Mouse (Mus musculus) embryonic fibroblast, embryonic 13.5 days (primary cell): ENCODE data around the gene Dhx16.

Experiments
- CTCF ChIP-seq: IDR thresholded peaks from 2 replicates; pipeline ENCODE4 v1.5.1; 2011; ENCODE audit warnings: mild to moderate bottlenecking, control low read depth, low read length, moderate library complexity, borderline replicate concordance; ENCODE audit not compliant: insufficient read depth
- POLR2A ChIP-seq: IDR thresholded peaks from 2 replicates; pipeline ENCODE4 v1.6.1; 2011; ENCODE audit warnings: low read depth, mild to moderate bottlenecking, control low read depth, low read length, moderate library complexity

DNA sequence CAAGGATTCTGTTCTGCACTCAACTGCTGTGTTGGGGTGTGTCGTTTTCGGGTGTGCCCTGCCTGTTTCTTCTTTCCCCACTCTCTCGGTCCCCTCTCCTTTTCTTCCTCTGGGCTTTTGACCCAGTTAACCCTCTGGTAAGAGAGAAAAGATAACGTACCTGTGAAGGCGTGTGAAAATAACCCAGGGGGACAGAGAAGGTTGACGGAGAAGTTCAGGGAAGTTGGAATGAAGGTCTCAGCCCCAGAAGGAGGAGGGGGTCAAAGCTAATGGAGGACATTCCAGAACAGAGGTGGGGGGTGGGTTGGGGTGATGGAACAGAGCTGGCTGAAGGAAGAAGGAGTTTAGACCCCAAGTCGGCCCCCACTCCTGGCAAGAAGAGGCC is 10.7 kb upstream of the Dhx16 start:
- TF ChIP-seq CTCF (no peak), POLR2A (peak; percentile 37; the same call in 1 of the 2 replicates)
